Comparison of ENCODE assay signal across 8 mouse cellular contexts in the genomic region with DNA sequence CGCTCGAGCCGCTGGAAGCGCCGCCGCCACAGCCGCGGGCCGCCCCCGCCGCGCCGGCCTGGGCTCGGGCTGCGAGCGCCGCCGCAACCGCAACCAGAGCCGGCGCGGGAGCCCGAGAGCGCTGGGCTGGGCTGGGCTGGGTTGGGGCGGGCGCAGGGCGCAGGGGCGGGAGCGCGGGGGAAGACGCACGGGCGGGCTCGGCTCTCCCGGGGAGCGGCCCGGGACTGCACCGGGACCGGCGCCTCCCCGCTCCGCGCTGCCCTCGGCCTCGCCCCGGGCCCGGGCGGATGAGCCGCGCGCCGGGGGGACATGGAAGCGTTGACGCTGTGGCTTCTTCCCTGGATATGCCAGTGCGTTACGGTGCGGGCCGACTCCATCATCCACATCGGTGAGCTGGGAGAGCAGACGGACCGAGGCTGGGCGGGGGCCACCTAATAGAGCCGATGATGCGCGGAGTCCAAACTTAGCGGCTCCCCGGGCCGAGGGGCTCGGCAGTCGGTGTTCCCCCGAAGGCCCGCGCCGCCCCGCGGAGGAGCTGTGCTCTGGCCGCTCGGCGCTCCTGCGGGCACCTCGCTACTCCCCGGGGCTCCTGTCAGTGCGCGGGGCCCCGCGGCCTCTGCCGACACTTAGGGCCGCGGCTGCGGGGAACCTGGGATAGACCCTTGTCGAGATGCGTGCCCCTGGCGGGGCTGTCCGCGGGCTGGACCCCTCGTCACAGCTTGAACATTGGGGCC. TPM values are rescaled to one million over a fixed set of nuclear protein-coding genes. Genes with fewer than 3 reads are reported as not detected.
DNase-seq lines count a peak whose midpoint lies in the region; ATAC-seq and TF ChIP-seq lines count a peak whose summit lies in the region.

A gene (plus strand): TSS at position 190 of the 734 bp plus-strand sequence.

- WGBS in heart, embryonic 12.5 days, result 4% methylated on average over 95 of the region's 96 CpGs
- WGBS in embryonic facial prominence, embryonic 15.5 days, result under 1% methylated on average over 85 of the region's 96 CpGs
- WGBS in intestine, embryonic 16.5 days, result under 1% methylated on average over 91 of the region's 96 CpGs
- under 1% methylated on average over 51 of the region's 96 CpGs for WGBS in limb, embryonic 14.5 days

- H3K27ac ChIP-seq in heart, embryonic 12.5 days (ENCODE audit: poor library complexity, severe bottlenecking), result no peak within 1 kb of the TSS
- no peak within 1 kb of the TSS for H3K27ac ChIP-seq in embryonic facial prominence, embryonic 15.5 days (replicated peaks)
- H3K27ac ChIP-seq in intestine, embryonic 16.5 days (ENCODE audit: low read length), result no peak within 1 kb of the TSS
- no peak within 1 kb of the TSS for H3K27ac ChIP-seq in limb, embryonic 14.5 days (replicated peaks; ENCODE audit: low read depth, low read length)

- peaks cover 93% of the 10 kb centered on the region for H3K27me3 ChIP-seq in heart, embryonic 12.5 days (replicated peaks)
- peaks cover 90% of the 10 kb centered on the region for H3K27me3 ChIP-seq in embryonic facial prominence, embryonic 15.5 days
- peaks cover 81% of the 10 kb centered on the region for H3K27me3 ChIP-seq in intestine, embryonic 16.5 days (replicated peaks; ENCODE audit: control insufficient read depth, insufficient read depth, low read length)
- H3K27me3 ChIP-seq in limb, embryonic 14.5 days (ENCODE audit: control insufficient read depth, insufficient read depth, low read length), result peaks cover 85% of the 10 kb centered on the region

- H3K4me1 ChIP-seq in heart, embryonic 12.5 days (replicated peaks), result peaks cover 34% of the 10 kb centered on the region
- peaks cover 36% of the 10 kb centered on the region for H3K4me1 ChIP-seq in embryonic facial prominence, embryonic 15.5 days
- H3K4me1 ChIP-seq in intestine, embryonic 16.5 days (ENCODE audit: control insufficient read depth, insufficient read depth, low read length), result peaks cover 15% of the 10 kb centered on the region
- peaks cover 10% of the 10 kb centered on the region; the same call in 1 of the 2 replicates for H3K4me1 ChIP-seq in limb, embryonic 14.5 days (ENCODE audit: control insufficient read depth, insufficient read depth, low read length)

- no peaks in the 10 kb centered on the region for H3K9me3 ChIP-seq in heart, embryonic 12.5 days (replicated peaks)
- no peaks in the 10 kb centered on the region for H3K9me3 ChIP-seq in embryonic facial prominence, embryonic 15.5 days (replicated peaks)
- H3K9me3 ChIP-seq in intestine, embryonic 16.5 days (ENCODE audit: control insufficient read depth, low read length), result no peaks in the 10 kb centered on the region
- no peaks in the 10 kb centered on the region for H3K9me3 ChIP-seq in limb, embryonic 14.5 days (ENCODE audit: control insufficient read depth, low read length)

- TF ChIP-seq POLR2A in limb, embryonic 14.5 days (IDR thresholded peaks at IDR 0.05; ENCODE audit: borderline replicate concordance, extremely low read depth, insufficient read depth, insufficient read length), result no peak

- H3K36me3 ChIP-seq in heart, embryonic 12.5 days, result no peaks in the 10 kb centered on the region
- no peaks in the 10 kb centered on the region for H3K36me3 ChIP-seq in embryonic facial prominence, embryonic 15.5 days
- H3K36me3 ChIP-seq in intestine, embryonic 16.5 days (ENCODE audit: control insufficient read depth, insufficient read depth, low read length), result no peaks in the 10 kb centered on the region
- H3K36me3 ChIP-seq in limb, embryonic 14.5 days (ENCODE audit: control insufficient read depth, insufficient read depth, low read length), result no peaks in the 10 kb centered on the region

- DNase-seq in heart, adult 8-10 months (ENCODE audit: low spot score), result no peak
- peak; percentile 60 for DNase-seq in R1 (ENCODE audit: low read depth, low spot score)
- DNase-seq in limb, embryonic 14.5 days (ENCODE audit: low spot score), result no peak
- DNase-seq in right cerebral cortex, postnatal 25 days, result peak; percentile 74

- peak within 1 kb of the TSS; percentile 98 for H3K4me2 ChIP-seq in heart, embryonic 12.5 days
- H3K4me2 ChIP-seq in embryonic facial prominence, embryonic 15.5 days (replicated peaks), result peak within 1 kb of the TSS; percentile 83
- peak within 1 kb of the TSS; percentile 86 for H3K4me2 ChIP-seq in intestine, embryonic 16.5 days (ENCODE audit: low read depth, low read length)
- H3K4me2 ChIP-seq in limb, embryonic 14.5 days (replicated peaks; ENCODE audit: low read depth, low read length, severe bottlenecking), result peak within 1 kb of the TSS; percentile 86

- H3K4me3 ChIP-seq in heart, embryonic 12.5 days, result peak within 1 kb of the TSS; percentile 68
- peak within 1 kb of the TSS; percentile 52 for H3K4me3 ChIP-seq in embryonic facial prominence, embryonic 15.5 days (replicated peaks)
- peak within 1 kb of the TSS; percentile 55 for H3K4me3 ChIP-seq in intestine, embryonic 16.5 days (ENCODE audit: low read length)
- peak within 1 kb of the TSS; percentile 53 for H3K4me3 ChIP-seq in limb, embryonic 14.5 days (replicated peaks; ENCODE audit: low read length)

- H3K9ac ChIP-seq in heart, embryonic 12.5 days, result peak within 1 kb of the TSS; percentile 63
- H3K9ac ChIP-seq in embryonic facial prominence, embryonic 15.5 days, result peak within 1 kb of the TSS; percentile 10; the same call in 1 of the 2 replicates
- peak within 1 kb of the TSS; percentile 43 for H3K9ac ChIP-seq in intestine, embryonic 16.5 days (ENCODE audit: low read depth, low read length)
- H3K9ac ChIP-seq in limb, embryonic 14.5 days (ENCODE audit: low read depth, low read length, severe bottlenecking), result peak within 1 kb of the TSS; percentile 54

- peak; percentile 22 for ATAC-seq in heart, embryonic 12.5 days (ENCODE audit: insufficient number of reproducible peaks, low FRiP score)
- ATAC-seq in embryonic facial prominence, embryonic 15.5 days (ENCODE audit: insufficient number of reproducible peaks, low FRiP score, low TSS enrichment, low read depth), result peak; percentile 45; the same call in 1 of the 2 replicates
- ATAC-seq in intestine, embryonic 16.5 days, result peak; percentile 71
- ATAC-seq in limb, embryonic 14.5 days (ENCODE audit: low FRiP score, low read depth), result peak; percentile 61
- ATAC-seq in monocyte, adult 5-6 weeks (replicated peaks; ENCODE audit: insufficient number of reproducible peaks, low FRiP score, low TSS enrichment, poor library complexity, severe bottlenecking), result no peak

RNA-seq across cellular contexts. Expression of the gene that starts here (rescaled TPM):
- polyA plus RNA-seq in heart, embryonic 12.5 days (2016; fragmentation: Nextera tagmentation; extraction: Ambion mirVana), result 0.44 and 0.51 TPM in 2 replicates
- under 1 TPM in 1 of 4 experiments, not detected in 3; 0.22 TPM for total RNA-seq in heart, adult 8-10 months (2022)
- polyA plus RNA-seq in embryonic facial prominence, embryonic 15.5 days (2015; fragmentation: Nextera tagmentation; extraction: Ambion mirVana), result 1.4 and 1.5 TPM in 2 replicates
- 0.15 and 0.16 TPM in 2 replicates for polyA plus RNA-seq in intestine, embryonic 16.5 days (2015; fragmentation: Nextera tagmentation; extraction: Ambion mirVana)
- 2.0 and 2.2 TPM in 2 replicates for polyA plus RNA-seq in limb, embryonic 14.5 days (2012; rRNA removed)
- polyA plus RNA-seq in limb, embryonic 14.5 days (2014; fragmentation: Nextera tagmentation; extraction: Ambion mirVana), result 0.86 and 0.87 TPM in 2 replicates
- not detected in 3 replicates for total RNA-seq in monocyte, adult 5-6 weeks (2017)

Comparison
In these comparisons a context has a peak if more than half of its experiments do, and no peak if none do; other contexts are left out.
1. Peak in ATAC-seq, H3K4me3 ChIP-seq, H3K9ac ChIP-seq and H3K4me2 ChIP-seq in heart, embryonic 12.5 days; RNA of the gene not detected or under 1 TPM.
2. Peak in ATAC-seq, H3K4me3 ChIP-seq, H3K9ac ChIP-seq and H3K4me2 ChIP-seq in intestine, embryonic 16.5 days; RNA of the gene not detected or under 1 TPM.
3. H3K9ac ChIP-seq: peak in every context shown above with its lines; median percentile 63 in heart, embryonic 12.5 days; 54 in limb, embryonic 14.5 days; 43 in intestine, embryonic 16.5 days; 10 in embryonic facial prominence, embryonic 15.5 days.
4. DNase-seq: peak in R1 (single experiment) and right cerebral cortex, postnatal 25 days (single experiment); none in heart, adult 8-10 months (single experiment) and limb, embryonic 14.5 days (single experiment).
5. Peak in every context shown above with its lines, with median percentiles within 50 percentile points of each other: H3K4me2 ChIP-seq and H3K4me3 ChIP-seq.